Mouse (Mus musculus): ENCODE measurements around the gene Scn5a. TPM values are rescaled to one million over a fixed set of nuclear protein-coding genes. Genes with fewer than 3 reads are reported as not detected.

Scn5a gene
- polyA plus RNA-seq, 1 experiment from 2014 or later = 0.45 TPM

GRCm38 (mm10) chr9:119562256-119562655 is 16.6 kb downstream of the Scn5a start:
- no peak for ATAC-seq
- no peaks in the 10 kb centered on the region for H3K36me3 ChIP-seq
- 0 out of 2 replicates have a peak, but pooled peaks cover 3% of the 10 kb centered on the region for H3K4me1 ChIP-seq (replicated peaks)
- no peak overlapping the region for H3K4me2 ChIP-seq (replicated peaks)
- no peaks in the 10 kb centered on the region for H3K9me3 ChIP-seq
- no peak overlapping the region for H3K9ac ChIP-seq
- H3K4me3 ChIP-seq (replicated peaks) = no peak overlapping the region
- WGBS = 68% methylated on average over 12 of the region's 12 CpGs
- H3K27ac ChIP-seq = no peak overlapping the region
- H3K27me3 ChIP-seq (replicated peaks) = no peaks in the 10 kb centered on the region

- no peak overlapping the region for H3K27ac ChIP-seq
- no peaks in the 10 kb centered on the region for H3K9me3 ChIP-seq
- 63% methylated on average over 8 of the region's 8 CpGs for WGBS
Measured at GRCm38 (mm10) chr9:119561746-119562145, 17.1 kb downstream of the Scn5a start.

DNA sequence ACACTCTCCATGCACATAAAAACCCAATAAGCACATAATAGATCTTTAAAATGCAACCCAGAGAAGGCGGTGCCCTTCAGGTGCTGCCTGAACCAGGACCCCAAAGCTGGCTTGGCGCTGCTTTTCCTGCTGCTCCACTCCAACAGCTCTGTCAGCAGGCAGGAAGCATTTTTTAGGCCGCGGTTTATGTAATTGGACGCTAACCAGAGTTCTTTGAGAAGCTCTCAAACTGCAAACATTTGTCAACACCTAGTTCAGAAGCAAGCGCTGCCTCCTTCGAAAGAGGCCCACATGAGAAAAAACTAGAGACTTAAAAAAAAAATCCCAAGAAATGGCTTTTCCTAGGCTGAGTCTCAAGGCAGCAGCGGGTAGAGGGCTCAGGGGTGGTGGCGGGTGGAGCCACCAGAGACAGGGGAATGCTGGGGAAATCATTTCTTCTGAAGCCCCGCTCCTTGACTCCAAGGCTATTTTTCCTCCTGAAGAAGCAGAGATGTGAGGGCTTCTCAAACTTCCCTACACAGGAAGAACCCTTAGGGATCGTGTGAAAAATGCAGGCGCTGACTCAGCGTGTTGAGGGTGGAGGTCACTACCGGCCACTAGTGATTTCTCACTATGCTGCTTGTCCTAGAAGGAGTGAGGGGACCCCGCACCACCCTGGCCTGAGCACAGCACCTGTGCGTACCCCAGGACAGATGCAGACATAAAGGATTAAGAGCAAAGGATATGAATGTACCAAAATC is 19.1 kb downstream of the Scn5a start:
- no peaks in the 10 kb centered on the region for H3K9me3 ChIP-seq
- H3K36me3 ChIP-seq = no peaks in the 10 kb centered on the region
- no peak overlapping the region for H3K4me2 ChIP-seq (replicated peaks)
- no peak for ATAC-seq
- H3K27me3 ChIP-seq (replicated peaks) = no peaks in the 10 kb centered on the region
- no peak overlapping the region for H3K9ac ChIP-seq
- H3K4me1 ChIP-seq (replicated peaks) = 0 out of 2 replicates have a peak, but pooled peaks cover 3% of the 10 kb centered on the region
- WGBS = 60% methylated on average over 16 of the region's 16 CpGs
- H3K4me3 ChIP-seq (replicated peaks) = no peak overlapping the region
- no peak overlapping the region for H3K27ac ChIP-seq

More at GRCm38 (mm10) chr9:119561746-119562145, 17.1 kb downstream of the Scn5a start:
- H3K4me1 ChIP-seq (replicated peaks) = 0 out of 2 replicates have a peak, but pooled peaks cover 3% of the 10 kb centered on the region
- H3K27me3 ChIP-seq (replicated peaks) = no peaks in the 10 kb centered on the region
- no peak overlapping the region for H3K4me2 ChIP-seq (replicated peaks)
- no peaks in the 10 kb centered on the region for H3K36me3 ChIP-seq
- H3K4me3 ChIP-seq (replicated peaks) = no peak overlapping the region
- H3K9ac ChIP-seq = no peak overlapping the region
- ATAC-seq = no peak

DNA sequence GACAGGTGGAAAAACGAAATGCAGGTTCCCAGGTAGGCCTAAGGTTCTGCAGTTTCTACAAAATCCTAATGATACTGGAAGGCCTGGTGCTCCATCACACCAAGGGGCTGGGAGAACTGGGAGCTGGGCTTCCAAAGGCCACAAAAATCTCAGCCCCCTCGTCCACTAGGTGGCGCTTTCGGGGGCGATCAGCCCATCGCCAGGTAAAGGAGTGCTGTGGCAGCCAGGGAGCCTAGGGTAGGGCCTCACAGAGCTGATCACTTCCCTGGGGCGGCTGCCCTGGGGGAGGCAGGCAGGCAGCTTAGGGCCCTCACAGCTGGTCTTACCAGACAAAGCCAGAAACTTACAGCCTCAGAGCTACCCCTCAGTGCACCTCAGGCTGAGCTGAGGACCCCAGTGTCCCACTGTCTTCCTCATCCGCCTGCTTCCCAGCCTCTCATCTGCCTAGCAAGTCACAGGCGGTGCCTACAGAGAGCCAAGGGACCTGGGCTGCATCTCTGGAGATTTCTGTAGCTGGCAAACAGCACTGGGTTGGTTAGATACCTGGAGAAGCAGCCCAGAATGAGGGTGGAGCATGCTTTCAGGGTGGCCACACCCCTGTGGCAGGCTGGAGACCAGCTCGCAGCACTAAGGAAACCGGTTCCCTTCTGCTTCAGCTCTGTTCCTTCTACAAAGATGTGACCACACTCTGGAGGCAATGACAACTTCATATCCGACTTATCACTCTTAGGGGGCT is 20.5 kb downstream of the Scn5a start:
- no peak overlapping the region for H3K9ac ChIP-seq
- no peak overlapping the region for H3K4me2 ChIP-seq (replicated peaks)
- H3K4me3 ChIP-seq (replicated peaks) = no peak overlapping the region
- 0 out of 2 replicates have a peak, but pooled peaks cover 3% of the 10 kb centered on the region for H3K4me1 ChIP-seq (replicated peaks)
- WGBS = 25% methylated on average over 12 of the region's 12 CpGs
- H3K27me3 ChIP-seq (replicated peaks) = no peaks in the 10 kb centered on the region
- no peak overlapping the region for H3K27ac ChIP-seq
- no peaks in the 10 kb centered on the region for H3K9me3 ChIP-seq
- ATAC-seq = peak; percentile 31; the same call in 1 of the 2 replicates
- no peaks in the 10 kb centered on the region for H3K36me3 ChIP-seq

GRCm38 (mm10) chr9:119556043-119556442 is 22.8 kb downstream of the Scn5a start:
- ATAC-seq = no peak
- WGBS = 93% methylated on average over 3 of the region's 3 CpGs
- no peak overlapping the region for H3K27ac ChIP-seq
- no peaks in the 10 kb centered on the region for H3K36me3 ChIP-seq
- H3K9ac ChIP-seq = no peak overlapping the region
- H3K4me2 ChIP-seq (replicated peaks) = no peak overlapping the region
- H3K4me3 ChIP-seq (replicated peaks) = no peak overlapping the region
- H3K27me3 ChIP-seq (replicated peaks) = no peaks in the 10 kb centered on the region
- no peaks in the 10 kb centered on the region for H3K9me3 ChIP-seq
- 0 out of 2 replicates have a peak, but pooled peaks cover 3% of the 10 kb centered on the region for H3K4me1 ChIP-seq (replicated peaks)

DNA sequence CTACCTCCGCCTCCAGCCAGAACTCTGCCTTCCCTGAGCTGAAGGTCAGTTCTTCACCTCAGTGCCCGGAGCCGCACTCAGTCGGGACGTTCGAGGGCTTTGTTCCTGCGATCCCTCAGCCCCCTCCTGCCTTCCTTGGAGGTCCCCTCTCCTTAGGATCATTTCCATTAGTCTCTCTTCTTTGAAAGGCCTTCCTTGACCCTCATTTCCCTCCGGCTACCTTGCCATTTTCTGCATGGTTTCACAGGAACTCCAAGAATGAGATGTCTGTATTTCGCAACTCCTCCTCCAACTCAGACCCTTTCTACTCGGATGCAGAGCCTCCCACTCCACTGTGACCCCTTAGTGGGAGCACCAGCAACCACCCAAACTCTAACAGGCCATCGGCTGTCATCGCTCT is 31.3 kb downstream of the Scn5a start:
- Histone ChIP-seq H3K27ac (no peak overlapping the region), H3K4me1 (replicated peaks) (no peaks in the 10 kb centered on the region)
- 78% methylated on average over 12 of the region's 12 CpGs for WGBS

GRCm38 (mm10) chr9:119547128-119547527 is 31.7 kb downstream of the Scn5a start:
- Histone ChIP-seq H3K4me3 (replicated peaks) (no peak overlapping the region), H3K27me3 (replicated peaks) (no peaks in the 10 kb centered on the region), H3K36me3 (no peaks in the 10 kb centered on the region), H3K4me2 (replicated peaks) (no peak overlapping the region), H3K27ac (no peak overlapping the region), H3K9ac (no peak overlapping the region), H3K4me1 (replicated peaks) (no peaks in the 10 kb centered on the region), H3K9me3 (no peaks in the 10 kb centered on the region)
- no peak for ATAC-seq
- WGBS = 81% methylated on average over 8 of the region's 8 CpGs

More for the DNA sequence above, 31.3 kb downstream of the Scn5a start:
- Histone ChIP-seq H3K27me3 (replicated peaks) (no peaks in the 10 kb centered on the region), H3K9me3 (no peaks in the 10 kb centered on the region), H3K4me2 (replicated peaks) (no peak overlapping the region), H3K4me3 (replicated peaks) (no peak overlapping the region), H3K9ac (no peak overlapping the region), H3K36me3 (no peaks in the 10 kb centered on the region)
- ATAC-seq = no peak

DNA sequence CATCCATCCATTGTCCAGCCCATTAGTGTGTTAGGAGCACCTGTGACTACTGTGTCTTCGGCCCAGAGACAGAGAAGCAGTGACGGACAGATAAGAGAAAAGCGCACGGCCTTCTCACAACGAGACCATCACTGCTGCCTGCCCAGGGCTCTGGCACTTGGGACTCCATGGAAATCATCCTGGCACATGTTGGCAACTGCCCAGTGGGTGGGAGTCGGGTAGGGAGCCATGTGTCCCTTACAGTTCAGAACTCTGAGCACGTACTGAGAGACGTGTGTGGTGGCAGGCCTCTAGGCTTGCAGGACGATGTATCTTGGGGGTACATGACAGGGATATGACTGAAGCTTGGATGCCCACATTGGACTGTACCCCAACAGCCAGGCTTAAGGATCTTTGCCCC is 38.1 kb downstream of the Scn5a start:
- Histone ChIP-seq H3K4me3 (replicated peaks) (no peak overlapping the region), H3K4me1 (replicated peaks) (no peaks in the 10 kb centered on the region), H3K4me2 (replicated peaks) (no peak overlapping the region), H3K27me3 (replicated peaks) (no peaks in the 10 kb centered on the region), H3K27ac (no peak overlapping the region), H3K9me3 (no peaks in the 10 kb centered on the region), H3K9ac (no peak overlapping the region), H3K36me3 (no peaks in the 10 kb centered on the region)
- WGBS = 87% methylated on average over 9 of the region's 9 CpGs
- no peak for ATAC-seq

DNA sequence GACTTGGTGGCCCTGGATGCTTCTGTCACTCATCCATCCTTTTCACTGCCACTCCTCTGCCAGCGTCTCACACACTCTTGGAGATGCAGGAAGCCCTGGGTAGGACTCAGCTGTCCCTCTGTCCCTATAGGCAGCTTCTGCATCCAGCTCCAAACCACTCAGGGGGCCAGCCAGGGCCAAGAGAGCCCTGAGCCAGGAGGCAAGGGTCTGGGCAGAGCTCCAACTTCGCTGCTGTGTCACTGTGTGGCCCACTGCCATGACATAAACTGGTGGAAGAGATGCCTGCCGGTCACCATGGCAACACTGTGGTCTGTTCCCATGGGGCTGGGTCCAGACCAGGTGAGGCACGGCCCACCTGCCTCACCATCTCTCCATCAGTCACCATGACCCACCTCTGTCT is 41.0 kb downstream of the Scn5a start:
- Histone ChIP-seq H3K9ac (no peak overlapping the region), H3K36me3 (no peaks in the 10 kb centered on the region), H3K9me3 (no peaks in the 10 kb centered on the region), H3K27ac (no peak overlapping the region), H3K27me3 (replicated peaks) (no peaks in the 10 kb centered on the region; the same call in 1 of the 2 replicates), H3K4me2 (replicated peaks) (no peak overlapping the region), H3K4me3 (replicated peaks) (no peak overlapping the region), H3K4me1 (replicated peaks) (no peaks in the 10 kb centered on the region)
- 78% methylated on average over 4 of the region's 4 CpGs for WGBS
- ATAC-seq = no peak

- no peak overlapping the region for H3K9ac ChIP-seq
- no peak overlapping the region for H3K27ac ChIP-seq
- H3K36me3 ChIP-seq = no peaks in the 10 kb centered on the region
- no peaks in the 10 kb centered on the region; the same call in 1 of the 2 replicates for H3K27me3 ChIP-seq (replicated peaks)
- no peaks in the 10 kb centered on the region for H3K9me3 ChIP-seq
- H3K4me2 ChIP-seq (replicated peaks) = no peak overlapping the region
- no peaks in the 10 kb centered on the region for H3K4me1 ChIP-seq (replicated peaks)
- no peak for ATAC-seq
- WGBS = 22% methylated on average over 10 of the region's 10 CpGs
- no peak overlapping the region for H3K4me3 ChIP-seq (replicated peaks)
Measured at GRCm38 (mm10) chr9:119531684-119532417, 47.0 kb downstream of the Scn5a start.

- WGBS = 90% methylated on average over 6 of the region's 6 CpGs
Measured at GRCm38 (mm10) chr9:119524511-119524910, 54.3 kb downstream of the Scn5a start.

DNA sequence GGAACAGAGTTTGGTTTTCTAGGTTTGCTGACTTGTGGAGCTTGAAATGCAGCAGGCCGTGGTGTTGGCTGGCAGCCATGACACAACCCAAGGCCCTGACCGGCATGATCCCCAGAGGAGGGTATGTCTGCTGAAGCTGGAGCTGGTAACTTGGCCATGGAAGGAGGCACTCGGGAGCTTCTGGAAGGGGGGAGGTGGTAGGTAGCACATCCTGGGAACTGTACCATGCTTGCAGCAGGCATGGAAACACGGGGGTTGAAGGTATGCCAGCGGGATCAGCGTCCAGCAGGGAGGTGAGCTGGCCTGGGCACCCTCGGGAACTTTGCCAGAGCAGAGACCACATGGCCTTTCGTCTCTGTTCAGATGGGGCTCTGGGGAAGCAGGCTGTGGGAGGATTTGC is 55.5 kb downstream of the Scn5a start:
- no peaks in the 10 kb centered on the region for H3K4me1 ChIP-seq (replicated peaks)
- WGBS = 77% methylated on average over 8 of the region's 8 CpGs
- H3K9me3 ChIP-seq = no peaks in the 10 kb centered on the region
- no peak overlapping the region for H3K4me3 ChIP-seq (replicated peaks)
- no peak overlapping the region for H3K9ac ChIP-seq
- no peak overlapping the region for H3K27ac ChIP-seq
- no peak overlapping the region for H3K4me2 ChIP-seq (replicated peaks)
- no peak for ATAC-seq
- H3K36me3 ChIP-seq = no peaks in the 10 kb centered on the region
- H3K27me3 ChIP-seq (replicated peaks) = no peaks in the 10 kb centered on the region

More at GRCm38 (mm10) chr9:119524511-119524910, 54.3 kb downstream of the Scn5a start:
- no peak overlapping the region for H3K4me2 ChIP-seq (replicated peaks)
- no peaks in the 10 kb centered on the region for H3K27me3 ChIP-seq (replicated peaks)
- H3K4me3 ChIP-seq (replicated peaks) = no peak overlapping the region
- H3K27ac ChIP-seq = no peak overlapping the region
- H3K4me1 ChIP-seq (replicated peaks) = no peaks in the 10 kb centered on the region
- no peak for ATAC-seq
- no peaks in the 10 kb centered on the region for H3K36me3 ChIP-seq
- H3K9me3 ChIP-seq = no peaks in the 10 kb centered on the region
- no peak overlapping the region for H3K9ac ChIP-seq

All from intestine, embryonic 15.5 days (tissue).